Mouse (Mus musculus) hindbrain, embryonic 11.5 days (tissue): ENCODE measurements at regions not wholly inside any gene's neighbourhood (a gene's known extent, or its start where the extent isn't known, plus 50 kb on each side); places are given as distances from the start of the nearest gene placed in this dataset.
A peak's percentile ranks its signal among the peaks of the same experiment; 100 is the strongest.
"Not testable (repeated sequence)": the region's sequence is repeated elsewhere in the genome, so short reads cannot be mapped to it uniquely, and the experiment has no call there.

Source experiments
- ATAC-seq: fragments of 200-750 bp; cut with Nextera tagmentation; 2 replicates; pipeline ENCODE4 v1.8.0; 2017; ENCODE audit warnings: mild to moderate bottlenecking, moderate TSS enrichment, moderate library complexity; ENCODE audit not compliant: low FRiP score
- DNase-seq: peaks from one replicate; pipeline ENCODE4 v3.0.0-alpha.2; 2015; ENCODE audit warnings: low spot score
- H3K27ac ChIP-seq: fragments of 300-500 bp; sonication (generic); 2 replicates; pipeline ENCODE4 v1.5.1; 2014; ENCODE audit warnings: mild to moderate bottlenecking, low read depth, low read length
- H3K27me3 ChIP-seq: fragments of 300-500 bp; sonication (generic); 2 replicates; pipeline ENCODE4 v1.6.1; 2014; ENCODE audit warnings: mild to moderate bottlenecking, low read length, moderate library complexity, mixed read lengths; ENCODE audit not compliant: control insufficient read depth, insufficient read depth
- H3K36me3 ChIP-seq: fragments of 300-500 bp; sonication (generic); 2 replicates; pipeline ENCODE4 v1.6.1; 2014; ENCODE audit warnings: mild to moderate bottlenecking, low read length, moderate library complexity, mixed read lengths; ENCODE audit not compliant: control insufficient read depth, insufficient read depth
- H3K4me1 ChIP-seq: fragments of 300-500 bp; sonication (generic); replicated peaks from 2 replicates; pipeline ENCODE4 v1.6.1; 2014; ENCODE audit warnings: low read length, mixed read lengths; ENCODE audit not compliant: control insufficient read depth, insufficient read depth
- H3K4me2 ChIP-seq: fragments of 300-500 bp; sonication (generic); replicated peaks from 2 replicates; pipeline ENCODE4 v1.6.1; 2014; ENCODE audit warnings: mild to moderate bottlenecking, low read depth, low read length
- H3K4me3 ChIP-seq: fragments of 300-500 bp; sonication (generic); 2 replicates; pipeline ENCODE4 v1.5.1; 2014; ENCODE audit warnings: low read depth, low read length
- H3K9ac ChIP-seq: fragments of 300-500 bp; sonication (generic); 2 replicates; pipeline ENCODE4 v1.6.1; 2014; ENCODE audit warnings: low read depth, low read length
- H3K9me3 ChIP-seq: fragments of 300-500 bp; sonication (generic); 2 replicates; pipeline ENCODE4 v1.6.1; 2016; ENCODE audit warnings: low read length; ENCODE audit not compliant: control insufficient read depth
- WGBS: fragments of 180-500 bp; shearing (Covaris S2); extraction: QIAGEN DNeasy Blood & Tissue Kit; methylation state at CpG from one replicate; pipeline ENCODE4 v1.1.7; 2014; 5-methylcytosine and 5-hydroxymethylcytosine counted together

DNA sequence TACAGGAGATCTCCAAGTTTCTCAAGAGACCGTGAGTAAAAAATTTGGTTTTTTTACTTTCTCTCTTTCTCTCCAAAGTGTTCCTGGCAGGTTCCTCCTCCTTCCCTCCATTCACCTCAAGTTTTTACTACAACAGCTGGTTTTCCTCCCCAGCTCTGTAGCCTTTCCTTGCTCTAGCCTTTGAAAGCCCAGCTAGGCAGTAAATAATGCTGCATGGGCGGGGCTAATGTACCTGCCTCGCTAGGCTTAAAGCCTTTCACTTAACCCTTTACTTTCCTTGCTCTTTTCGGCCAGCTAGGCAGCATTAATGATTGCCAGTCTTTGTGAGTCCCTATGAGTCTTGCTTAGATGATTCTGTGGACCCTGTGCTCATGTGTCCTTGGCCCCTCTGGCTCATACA is 720.0 kb upstream of the Adam24 start:
- H3K4me2 ChIP-seq: no peak overlapping the region
- DNase-seq (no peak), ATAC-seq (no peak)
- H3K9me3 ChIP-seq: no peaks in the 10 kb centered on the region
- H3K4me1 ChIP-seq: no peaks in the 10 kb centered on the region
- H3K9ac ChIP-seq: no peak overlapping the region
- no peaks in the 10 kb centered on the region for H3K36me3 ChIP-seq
- H3K27ac ChIP-seq: no peak overlapping the region
- H3K4me3 ChIP-seq: no peak overlapping the region
- WGBS: 39% methylated on average over 4 of the region's 4 CpGs
- no peaks in the 10 kb centered on the region for H3K27me3 ChIP-seq

DNA sequence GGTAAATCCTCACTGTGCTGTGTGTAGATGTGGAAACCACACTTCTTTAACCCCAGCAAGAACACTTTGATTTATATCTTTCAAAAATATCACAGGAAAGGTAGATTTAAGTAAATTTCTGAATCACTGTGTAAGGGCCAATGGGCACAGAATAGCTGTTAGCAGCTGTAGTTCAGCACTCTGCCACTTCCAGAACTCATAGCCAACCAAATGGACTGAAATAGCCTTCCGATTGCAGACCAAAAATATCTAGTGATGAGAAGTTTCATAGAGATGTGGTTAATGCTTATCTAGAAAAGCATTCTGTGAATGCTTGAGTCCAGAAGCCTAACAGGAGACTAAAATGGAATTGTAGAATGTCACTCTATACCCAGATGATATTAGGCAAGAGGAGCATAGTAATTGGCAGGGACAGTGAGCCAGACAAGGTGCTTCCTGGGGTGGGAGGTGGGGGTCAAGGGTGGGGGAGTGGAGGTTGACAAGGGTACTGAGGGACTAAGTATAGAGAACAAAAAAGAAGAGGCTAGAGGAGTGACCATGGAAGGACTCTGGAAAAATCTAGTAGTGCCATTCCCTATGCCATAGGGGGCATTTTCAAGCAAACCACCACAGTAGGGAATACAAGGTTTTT is 669.6 kb upstream of the Adam24 start:
- ATAC-seq (no peak), DNase-seq (no peak)
- Histone ChIP-seq H3K4me1 (no peaks in the 10 kb centered on the region), H3K27me3 (no peaks in the 10 kb centered on the region), H3K9ac (no peak overlapping the region), H3K9me3 (no peaks in the 10 kb centered on the region), H3K36me3 (no peaks in the 10 kb centered on the region), H3K27ac (no peak overlapping the region), H3K4me2 (no peak overlapping the region), H3K4me3 (no peak overlapping the region)
- WGBS: 100% methylated on average over 1 of the region's 1 CpGs

DNA sequence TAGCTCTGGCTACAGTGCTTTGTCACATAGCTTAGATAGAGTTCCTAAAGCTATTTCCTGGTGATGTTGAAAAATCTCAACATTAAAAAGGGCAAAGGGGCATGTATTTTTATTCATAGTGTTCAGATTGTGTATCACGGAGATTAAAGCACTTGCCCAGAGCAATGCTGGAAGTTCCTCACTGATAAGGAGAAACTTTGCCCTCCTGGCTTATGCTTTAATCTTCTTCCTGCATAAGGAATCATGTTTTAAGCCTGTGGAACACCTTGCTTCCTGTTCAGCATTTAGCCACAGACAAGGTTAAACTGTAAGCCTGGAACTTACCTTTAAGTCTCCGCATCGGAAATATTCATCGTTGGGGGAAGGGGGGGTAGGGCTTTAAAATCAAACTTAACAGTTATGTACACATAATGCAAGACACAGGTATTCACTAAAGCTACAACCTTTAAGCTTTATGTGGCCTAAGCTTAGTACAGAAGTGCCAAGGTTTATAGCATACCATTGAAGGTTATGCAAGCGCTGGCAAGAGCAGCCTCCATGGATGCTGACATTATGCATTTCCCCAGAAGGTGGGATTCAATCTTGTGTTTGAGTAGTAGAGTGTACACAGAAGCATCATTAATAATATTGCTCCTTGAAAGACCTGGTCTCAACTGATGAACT is 655.5 kb upstream of the Adam24 start:
- no peak for DNase-seq
- no peak for ATAC-seq

DNA sequence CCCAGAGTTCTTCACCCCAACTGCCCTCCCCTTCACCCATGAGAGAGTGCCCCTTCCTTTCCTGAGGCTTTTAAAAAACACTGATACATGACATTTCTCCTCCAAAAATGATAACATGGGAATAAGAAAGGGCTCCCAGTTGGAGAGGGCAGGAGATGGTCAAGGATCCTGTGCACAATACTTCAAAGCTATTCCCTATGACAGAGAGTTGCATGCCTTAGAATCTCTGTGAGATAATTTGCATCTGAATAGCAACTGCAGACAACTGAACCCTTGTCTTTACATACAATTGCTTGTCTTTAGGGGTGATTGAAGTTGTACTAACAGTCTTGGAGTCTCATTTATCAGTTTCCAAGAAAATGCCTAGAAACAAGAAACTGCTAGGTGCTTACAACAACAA is 610.7 kb upstream of the Adam24 start:
- ATAC-seq (peak; percentile 66), DNase-seq (peak; percentile 1)
- Histone ChIP-seq H3K4me2 (no peak overlapping the region), H3K36me3 (no peaks in the 10 kb centered on the region), H3K9me3 (no peaks in the 10 kb centered on the region), H3K9ac (no peak overlapping the region), H3K27me3 (no peaks in the 10 kb centered on the region), H3K4me1 (no peaks in the 10 kb centered on the region), H3K4me3 (no peak overlapping the region), H3K27ac (no peak overlapping the region)

More for the DNA sequence above, 655.5 kb upstream of the Adam24 start:
- Histone ChIP-seq H3K9me3 (no peaks in the 10 kb centered on the region), H3K4me2 (no peak overlapping the region), H3K36me3 (no peaks in the 10 kb centered on the region), H3K27ac (no peak overlapping the region), H3K4me3 (no peak overlapping the region), H3K9ac (no peak overlapping the region), H3K4me1 (no peaks in the 10 kb centered on the region), H3K27me3 (no peaks in the 10 kb centered on the region)
- WGBS: 94% methylated on average over 5 of the region's 5 CpGs

DNA sequence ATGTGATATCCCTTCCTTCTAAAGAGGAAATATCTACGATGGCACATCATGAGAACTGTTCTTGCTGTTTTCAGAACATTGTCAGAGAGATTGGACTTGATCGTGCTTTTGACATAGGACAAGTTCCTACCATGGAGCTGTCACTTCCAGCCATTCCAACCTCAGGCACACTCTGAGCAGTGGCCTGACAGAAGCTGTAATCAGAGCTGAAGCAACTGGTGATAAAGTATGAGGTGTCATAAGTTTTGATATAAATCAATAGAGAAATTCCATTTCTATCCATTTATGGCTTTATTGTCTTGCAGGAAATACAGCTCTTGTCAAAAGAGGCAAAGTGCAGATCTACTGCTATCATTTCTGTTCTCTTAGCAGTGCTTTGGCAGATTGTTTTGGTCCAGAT is 603.7 kb upstream of the Adam24 start:
- Histone ChIP-seq H3K27me3 (no peaks in the 10 kb centered on the region), H3K9ac (no peak overlapping the region), H3K36me3 (no peaks in the 10 kb centered on the region), H3K9me3 (no peaks in the 10 kb centered on the region), H3K4me2 (no peak overlapping the region), H3K27ac (no peak overlapping the region), H3K4me1 (no peaks in the 10 kb centered on the region), H3K4me3 (no peak overlapping the region)
- 92% methylated on average over 2 of the region's 2 CpGs for WGBS
- no peak for ATAC-seq
- no peak for DNase-seq

DNA sequence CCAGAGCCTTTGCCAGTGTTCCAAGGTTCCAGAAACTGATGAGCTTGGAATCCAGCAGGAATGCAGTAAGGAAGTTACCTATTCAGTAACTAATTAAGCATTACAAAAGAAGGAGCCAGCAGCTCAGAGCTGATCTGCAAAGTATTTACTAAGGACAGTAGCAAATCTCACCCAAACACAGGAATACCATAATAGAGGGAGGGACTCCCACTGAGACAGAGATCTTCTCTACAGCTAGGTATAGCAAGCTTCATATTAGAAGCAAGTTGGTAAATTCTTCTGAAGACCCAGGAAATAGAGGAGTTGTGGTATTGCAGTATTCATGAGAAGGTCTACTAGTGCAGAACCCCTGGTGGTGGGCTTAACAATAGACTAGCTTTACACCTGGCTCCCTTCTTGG is 593.9 kb upstream of the Adam24 start:
- not testable (repeated sequence) for H3K9ac ChIP-seq, H3K36me3 ChIP-seq, H3K4me1 ChIP-seq, H3K4me2 ChIP-seq, H3K9me3 ChIP-seq, ATAC-seq, H3K27ac ChIP-seq, H3K4me3 ChIP-seq, DNase-seq, H3K27me3 ChIP-seq

DNA sequence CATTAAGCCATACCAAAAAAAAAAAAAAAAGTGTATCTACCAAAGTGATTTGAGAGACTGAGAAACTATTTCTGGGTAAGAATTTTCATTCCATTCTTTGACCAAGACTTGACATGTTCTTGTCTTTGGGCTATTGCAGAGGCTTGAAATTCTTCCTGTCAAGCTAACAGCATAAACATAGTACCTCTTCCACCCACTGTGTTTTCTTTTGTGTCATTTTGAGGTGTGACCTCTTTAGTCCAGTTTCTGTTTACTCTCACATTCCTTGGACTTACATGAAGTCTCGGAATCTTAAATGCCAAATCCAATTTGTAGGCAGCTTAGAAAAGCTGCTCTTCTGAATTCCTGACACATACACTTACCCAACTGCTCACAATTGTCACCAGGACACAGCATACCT is 590.7 kb upstream of the Adam24 start:
- DNase-seq (no peak), ATAC-seq (no peak)
- H3K4me3 ChIP-seq: no peak overlapping the region
- no peak overlapping the region for H3K27ac ChIP-seq
- H3K4me1 ChIP-seq: no peaks in the 10 kb centered on the region
- no peaks in the 10 kb centered on the region for H3K27me3 ChIP-seq
- no peak overlapping the region for H3K9ac ChIP-seq
- WGBS: 67% methylated on average over 1 of the region's 1 CpGs
- no peaks in the 10 kb centered on the region for H3K9me3 ChIP-seq
- H3K4me2 ChIP-seq: no peak overlapping the region
- no peaks in the 10 kb centered on the region for H3K36me3 ChIP-seq

DNA sequence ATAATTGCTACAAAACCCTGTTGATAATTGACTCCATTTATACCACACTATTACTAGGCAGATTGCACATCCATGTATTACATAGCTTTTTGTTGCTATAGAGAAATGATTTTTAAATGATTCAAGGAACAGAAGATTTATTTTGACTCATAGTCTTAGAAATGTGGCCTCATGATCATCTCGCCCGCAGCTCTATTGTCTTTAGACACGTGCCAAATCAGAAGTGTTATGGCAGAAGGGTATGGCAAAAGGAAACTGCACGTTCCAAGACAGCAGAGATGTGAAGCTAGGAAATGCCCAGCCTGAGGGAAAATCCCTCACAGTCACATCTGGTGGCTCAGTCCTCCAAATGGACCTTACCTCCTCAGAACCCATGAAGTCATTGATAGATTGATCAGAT is 585.5 kb upstream of the Adam24 start:
- WGBS: 86% methylated on average over 4 of the region's 4 CpGs
- Histone ChIP-seq H3K9me3 (no peaks in the 10 kb centered on the region), H3K27ac (no peak overlapping the region), H3K9ac (no peak overlapping the region), H3K36me3 (no peaks in the 10 kb centered on the region), H3K27me3 (no peaks in the 10 kb centered on the region), H3K4me3 (no peak overlapping the region), H3K4me2 (no peak overlapping the region), H3K4me1 (no peaks in the 10 kb centered on the region)
- ATAC-seq (no peak), DNase-seq (no peak)

DNA sequence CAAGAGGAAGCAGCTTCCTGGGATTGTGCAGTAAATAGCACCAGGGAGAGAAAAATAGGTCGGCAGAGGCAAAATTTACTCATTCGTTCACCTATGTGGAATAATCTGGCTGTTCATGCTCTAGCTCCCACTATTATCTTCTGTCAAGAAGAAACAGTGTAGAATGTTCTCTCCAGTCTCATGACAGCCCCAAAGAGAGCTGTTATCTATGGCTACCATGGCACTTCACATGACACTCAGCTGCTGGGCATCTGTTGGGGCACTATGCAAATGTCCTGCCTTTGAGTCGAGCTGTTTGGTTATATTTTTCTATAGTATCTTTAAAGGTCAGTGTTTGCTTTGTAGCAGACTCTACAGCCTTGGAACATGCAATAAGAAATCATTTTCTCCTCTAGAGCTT is 550.5 kb upstream of the Adam24 start:
- Histone ChIP-seq H3K27me3 (no peaks in the 10 kb centered on the region), H3K9ac (no peak overlapping the region), H3K27ac (no peak overlapping the region), H3K4me3 (no peak overlapping the region), H3K4me2 (no peak overlapping the region), H3K9me3 (no peaks in the 10 kb centered on the region), H3K36me3 (no peaks in the 10 kb centered on the region), H3K4me1 (no peaks in the 10 kb centered on the region)
- no peak for DNase-seq
- 87% methylated on average over 3 of the region's 3 CpGs for WGBS
- no peak for ATAC-seq
